Mouse (Mus musculus): ENCODE results near the gene Mum1. TPM values are rescaled to one million over a fixed set of nuclear protein-coding genes. Genes with fewer than 3 reads are reported as not detected.

The Mum1 gene
- total and polyA plus RNA-seq, 2 experiments from 2014 or later, result 42.4 to 45.1 TPM

GRCm38 (mm10) chr10:80285222-80286070 is 59.2 kb downstream of the Mum1 start:
- Histone ChIP-seq H3K27ac (ENCODE audit: low read depth, low read length) (no peak overlapping the region), H3K4me2 (ENCODE audit: low read depth, low read length, poor library complexity, severe bottlenecking) (no peak overlapping the region), H3K27me3 (ENCODE audit: insufficient read depth, low read length) (no peaks in the 10 kb centered on the region), H3K9me3 (ENCODE audit: low read length) (no peaks in the 10 kb centered on the region), H3K4me3 (ENCODE audit: low read depth, low read length) (no peak overlapping the region), H3K36me3 (ENCODE audit: insufficient read depth, low read length) (peaks cover 66% of the 10 kb centered on the region), H3K4me1 (ENCODE audit: insufficient read depth, low read length) (no peaks in the 10 kb centered on the region), H3K9ac (replicated peaks; ENCODE audit: low read length, poor library complexity, severe bottlenecking) (no peak overlapping the region)
- ATAC-seq (ENCODE audit: low FRiP score) (no peak), DNase-seq (ENCODE audit: low spot score) (no peak)
- WGBS, result 67% methylated on average over 9 of the region's 15 CpGs
- no peak for TF ChIP-seq CTCF (IDR thresholded peaks at IDR 0.05)

- TF ChIP-seq CTCF (IDR thresholded peaks at IDR 0.05), result no peak
- no peak for ATAC-seq (ENCODE audit: low FRiP score)
- H3K36me3 ChIP-seq (ENCODE audit: insufficient read depth, low read length), result peaks cover 50% of the 10 kb centered on the region
- H3K4me2 ChIP-seq (ENCODE audit: low read depth, low read length, poor library complexity, severe bottlenecking), result no peak overlapping the region
- H3K4me1 ChIP-seq (ENCODE audit: insufficient read depth, low read length), result no peaks in the 10 kb centered on the region
- H3K9ac ChIP-seq (replicated peaks; ENCODE audit: low read length, poor library complexity, severe bottlenecking), result no peak overlapping the region
- DNase-seq (ENCODE audit: low spot score), result no peak
- no peak overlapping the region for H3K27ac ChIP-seq (ENCODE audit: low read depth, low read length)
- no peaks in the 10 kb centered on the region for H3K27me3 ChIP-seq (ENCODE audit: insufficient read depth, low read length)
- H3K9me3 ChIP-seq (ENCODE audit: low read length), result no peaks in the 10 kb centered on the region
- WGBS, result 93% methylated on average over 12 of the region's 12 CpGs
- H3K4me3 ChIP-seq (ENCODE audit: low read depth, low read length), result no peak overlapping the region
These were observed 61.9 kb downstream of the Mum1 start for GRCm38 (mm10) chr10:80288097-80288496.

GRCm38 (mm10) chr10:80288657-80289056 is 62.4 kb downstream of the Mum1 start:
- 66% methylated on average over 8 of the region's 8 CpGs for whole genome bisulfite sequencing

GRCm38 (mm10) chr10:80292251-80293146 is 66.3 kb downstream of the Mum1 start, which contains the start of gene Rps15:
Gene Rps15, plus strand, starts transcription at chr10:80292453.
- TF ChIP-seq CTCF (IDR thresholded peaks at IDR 0.05), result peak; percentile 75
- under 1% methylated on average over 67 of the region's 72 CpGs for WGBS
- ATAC-seq (ENCODE audit: low FRiP score), result peak; percentile 82

More at GRCm38 (mm10) chr10:80288657-80289056, 62.4 kb downstream of the Mum1 start:
- Histone ChIP-seq H3K4me3 (ENCODE audit: low read depth, low read length) (no peak overlapping the region), H3K9ac (replicated peaks; ENCODE audit: low read length, poor library complexity, severe bottlenecking) (no peak overlapping the region), H3K4me1 (ENCODE audit: insufficient read depth, low read length) (no peaks in the 10 kb centered on the region), H3K36me3 (ENCODE audit: insufficient read depth, low read length) (peaks cover 44% of the 10 kb centered on the region), H3K27ac (ENCODE audit: low read depth, low read length) (no peak overlapping the region), H3K9me3 (ENCODE audit: low read length) (no peaks in the 10 kb centered on the region), H3K27me3 (ENCODE audit: insufficient read depth, low read length) (no peaks in the 10 kb centered on the region), H3K4me2 (ENCODE audit: low read depth, low read length, poor library complexity, severe bottlenecking) (no peak overlapping the region)
- no peak for ATAC-seq (ENCODE audit: low FRiP score)
- peak; percentile 50 for TF ChIP-seq CTCF (IDR thresholded peaks at IDR 0.05)
- DNase-seq (ENCODE audit: low spot score), result no peak

GRCm38 (mm10) chr10:80293325-80293724 is 67.1 kb downstream of the Mum1 start:
- peaks cover 16% of the 10 kb centered on the region for H3K36me3 ChIP-seq (ENCODE audit: insufficient read depth, low read length)
- peak overlapping the region; percentile 79 for H3K4me2 ChIP-seq (ENCODE audit: low read depth, low read length, poor library complexity, severe bottlenecking)
- WGBS, result 22% methylated on average over 14 of the region's 14 CpGs
- H3K27me3 ChIP-seq (ENCODE audit: insufficient read depth, low read length), result no peaks in the 10 kb centered on the region
- peak; percentile 22; the same call in 1 of the 2 replicates for TF ChIP-seq CTCF (IDR thresholded peaks at IDR 0.05)
- peak overlapping the region; percentile 92 for H3K27ac ChIP-seq (ENCODE audit: low read depth, low read length)
- H3K4me1 ChIP-seq (ENCODE audit: insufficient read depth, low read length), result peaks cover 16% of the 10 kb centered on the region
- DNase-seq (ENCODE audit: low spot score) (no peak), ATAC-seq (ENCODE audit: low FRiP score) (no peak)
- no peaks in the 10 kb centered on the region for H3K9me3 ChIP-seq (ENCODE audit: low read length)
- H3K4me3 ChIP-seq (ENCODE audit: low read depth, low read length), result peak overlapping the region; percentile 64
- peak overlapping the region; percentile 79 for H3K9ac ChIP-seq (replicated peaks; ENCODE audit: low read length, poor library complexity, severe bottlenecking)

More at GRCm38 (mm10) chr10:80292251-80293146, 66.3 kb downstream of the Mum1 start, which contains the start of gene Rps15:
- H3K4me2 ChIP-seq (ENCODE audit: low read depth, low read length, poor library complexity, severe bottlenecking), result peak within 1 kb of the TSS; percentile 79
- peak within 1 kb of the TSS; percentile 79 for H3K9ac ChIP-seq (replicated peaks; ENCODE audit: low read length, poor library complexity, severe bottlenecking)
- DNase-seq (ENCODE audit: low spot score), result peak; percentile 98
- peak within 1 kb of the TSS; percentile 92 for H3K27ac ChIP-seq (ENCODE audit: low read depth, low read length)
- no peaks in the 10 kb centered on the region for H3K9me3 ChIP-seq (ENCODE audit: low read length)
- peak within 1 kb of the TSS; percentile 64 for H3K4me3 ChIP-seq (ENCODE audit: low read depth, low read length)
- H3K4me1 ChIP-seq (ENCODE audit: insufficient read depth, low read length), result peaks cover 12% of the 10 kb centered on the region
- peaks cover 21% of the 10 kb centered on the region for H3K36me3 ChIP-seq (ENCODE audit: insufficient read depth, low read length)
- H3K27me3 ChIP-seq (ENCODE audit: insufficient read depth, low read length), result no peaks in the 10 kb centered on the region

Small RNA genes lying within 50 kb of the gene (microRNA-seq; reads per million reads assigned to microRNA genes)
- not detected for gene Mir6911 (ENCODE audit: borderline number of aligned reads)

Other genes starting within 250 kb of the Mum1 start
- 134 and 172 TPM in 2 replicates for gene Tmem259, start 242.1 kb upstream of the Mum1 start, total RNA-seq (2014; rRNA removed)
- gene Tmem259, start 242.1 kb upstream of the Mum1 start, polyA plus RNA-seq (2015; fragmentation: Nextera tagmentation; extraction: Ambion mirVana), result 26.2 and 29.3 TPM in 2 replicates
- gene Cnn2, start 237.8 kb upstream of the Mum1 start, total RNA-seq (2014; rRNA removed), result 14.8 and 19.5 TPM in 2 replicates
- gene Cnn2, start 237.8 kb upstream of the Mum1 start, polyA plus RNA-seq (2015; fragmentation: Nextera tagmentation; extraction: Ambion mirVana), result 12.6 and 12.8 TPM in 2 replicates
- gene Abca7, start 229.9 kb upstream of the Mum1 start, total RNA-seq (2014; rRNA removed), result 9.3 TPM in 2 replicates
- 1.7 and 1.9 TPM in 2 replicates for gene Abca7, start 229.9 kb upstream of the Mum1 start, polyA plus RNA-seq (2015; fragmentation: Nextera tagmentation; extraction: Ambion mirVana)
- gene Arhgap45, start 209.8 kb upstream of the Mum1 start, total RNA-seq (2014; rRNA removed), result 1.7 and 2.4 TPM in 2 replicates
- 1.2 and 1.6 TPM in 2 replicates for gene Arhgap45, start 209.8 kb upstream of the Mum1 start, polyA plus RNA-seq (2015; fragmentation: Nextera tagmentation; extraction: Ambion mirVana)
- gene Polr2e, start 186.6 kb upstream of the Mum1 start, total RNA-seq (2014; rRNA removed), result 66.4 and 76.0 TPM in 2 replicates
- gene Polr2e, start 186.6 kb upstream of the Mum1 start, polyA plus RNA-seq (2015; fragmentation: Nextera tagmentation; extraction: Ambion mirVana), result 126 and 135 TPM in 2 replicates
- gene Gpx4, start 179.3 kb upstream of the Mum1 start, total RNA-seq (2014; rRNA removed), result 350 TPM in 2 replicates
- 635 and 741 TPM in 2 replicates for gene Gpx4, start 179.3 kb upstream of the Mum1 start, polyA plus RNA-seq (2015; fragmentation: Nextera tagmentation; extraction: Ambion mirVana)
- gene Sbno2, start 120.9 kb upstream of the Mum1 start, total RNA-seq (2014; rRNA removed), result 24.3 TPM in 2 replicates
- 7.6 TPM in 2 replicates for gene Sbno2, start 120.9 kb upstream of the Mum1 start, polyA plus RNA-seq (2015; fragmentation: Nextera tagmentation; extraction: Ambion mirVana)
- gene Stk11, start 110.6 kb upstream of the Mum1 start, total RNA-seq (2014; rRNA removed), result 84.0 and 97.3 TPM in 2 replicates
- 12.3 and 12.4 TPM in 2 replicates for gene Stk11, start 110.6 kb upstream of the Mum1 start, polyA plus RNA-seq (2015; fragmentation: Nextera tagmentation; extraction: Ambion mirVana)
- gene Atp5d, start 87.8 kb upstream of the Mum1 start, total RNA-seq (2014; rRNA removed), result 231 and 259 TPM in 2 replicates
- gene Atp5d, start 87.8 kb upstream of the Mum1 start, polyA plus RNA-seq (2015; fragmentation: Nextera tagmentation; extraction: Ambion mirVana), result 607 and 661 TPM in 2 replicates
- 273 and 276 TPM in 2 replicates for gene Cbarp, start 85.6 kb upstream of the Mum1 start, total RNA-seq (2014; rRNA removed)
- 120 and 121 TPM in 2 replicates for gene Cbarp, start 85.6 kb upstream of the Mum1 start, polyA plus RNA-seq (2015; fragmentation: Nextera tagmentation; extraction: Ambion mirVana)
- 114 and 143 TPM in 2 replicates for gene Midn, start 78.2 kb upstream of the Mum1 start, total RNA-seq (2014; rRNA removed)
- 16.3 and 17.2 TPM in 2 replicates for gene Midn, start 78.2 kb upstream of the Mum1 start, polyA plus RNA-seq (2015; fragmentation: Nextera tagmentation; extraction: Ambion mirVana)
- 315 and 337 TPM in 2 replicates for gene Cirbp, start 60.4 kb upstream of the Mum1 start, total RNA-seq (2014; rRNA removed)
- gene Cirbp, start 60.4 kb upstream of the Mum1 start, polyA plus RNA-seq (2015; fragmentation: Nextera tagmentation; extraction: Ambion mirVana), result 760 and 829 TPM in 2 replicates
- 2.3 and 2.8 TPM in 2 replicates for gene 1600002K03Rik, start 53.5 kb upstream of the Mum1 start, total RNA-seq (2014; rRNA removed)
- gene 1600002K03Rik, start 53.5 kb upstream of the Mum1 start, polyA plus RNA-seq (2015; fragmentation: Nextera tagmentation; extraction: Ambion mirVana), result 4.1 and 5.3 TPM in 2 replicates
- 45.1 and 51.1 TPM in 2 replicates for gene Efna2, start 47.0 kb upstream of the Mum1 start, total RNA-seq (2014; rRNA removed)
- gene Efna2, start 47.0 kb upstream of the Mum1 start, polyA plus RNA-seq (2015; fragmentation: Nextera tagmentation; extraction: Ambion mirVana), result 52.1 and 58.4 TPM in 2 replicates
- gene Ndufs7, start 22.7 kb downstream of the Mum1 start, total RNA-seq (2014; rRNA removed), result 193 and 201 TPM in 2 replicates
- 358 and 388 TPM in 2 replicates for gene Ndufs7, start 22.7 kb downstream of the Mum1 start, polyA plus RNA-seq (2015; fragmentation: Nextera tagmentation; extraction: Ambion mirVana)
- gene Gamt, start 34.6 kb downstream of the Mum1 start, total RNA-seq (2014; rRNA removed), result 12.5 and 14.3 TPM in 2 replicates
- gene Gamt, start 34.6 kb downstream of the Mum1 start, polyA plus RNA-seq (2015; fragmentation: Nextera tagmentation; extraction: Ambion mirVana), result 16.8 and 19.6 TPM in 2 replicates
- 107 and 109 TPM in 2 replicates for gene Dazap1, start 35.1 kb downstream of the Mum1 start, total RNA-seq (2014; rRNA removed)
- gene Dazap1, start 35.1 kb downstream of the Mum1 start, polyA plus RNA-seq (2015; fragmentation: Nextera tagmentation; extraction: Ambion mirVana), result 34.2 and 34.5 TPM in 2 replicates
- 971 and 1,162 TPM in 2 replicates for gene Rps15, start 66.0 kb downstream of the Mum1 start, total RNA-seq (2014; rRNA removed)
- 633 and 645 TPM in 2 replicates for gene Rps15, start 66.0 kb downstream of the Mum1 start, polyA plus RNA-seq (2015; fragmentation: Nextera tagmentation; extraction: Ambion mirVana)
- gene Apc2, start 69.5 kb downstream of the Mum1 start, total RNA-seq (2014; rRNA removed), result 370 and 395 TPM in 2 replicates
- 95.3 and 110 TPM in 2 replicates for gene Apc2, start 69.5 kb downstream of the Mum1 start, polyA plus RNA-seq (2015; fragmentation: Nextera tagmentation; extraction: Ambion mirVana)
- 15.6 and 23.1 TPM in 2 replicates for gene 2310011J03Rik, start 94.1 kb downstream of the Mum1 start, total RNA-seq (2014; rRNA removed)
- gene 2310011J03Rik, start 94.1 kb downstream of the Mum1 start, polyA plus RNA-seq (2015; fragmentation: Nextera tagmentation; extraction: Ambion mirVana), result 26.5 and 29.6 TPM in 2 replicates
- gene Pcsk4, start 103.1 kb downstream of the Mum1 start, total RNA-seq (2014; rRNA removed), result 5.2 and 7.5 TPM in 2 replicates
- gene Pcsk4, start 103.1 kb downstream of the Mum1 start, polyA plus RNA-seq (2015; fragmentation: Nextera tagmentation; extraction: Ambion mirVana), result 12.6 and 14.6 TPM in 2 replicates
- 3.8 and 5.3 TPM in 2 replicates for gene Reep6, start 103.5 kb downstream of the Mum1 start, total RNA-seq (2014; rRNA removed)
- 7.0 and 7.8 TPM in 2 replicates for gene Reep6, start 103.5 kb downstream of the Mum1 start, polyA plus RNA-seq (2015; fragmentation: Nextera tagmentation; extraction: Ambion mirVana)
- 0.71 and 0.77 TPM in 2 replicates for gene Adamtsl5, start 122.0 kb downstream of the Mum1 start, total RNA-seq (2014; rRNA removed)
- gene Adamtsl5, start 122.0 kb downstream of the Mum1 start, polyA plus RNA-seq (2015; fragmentation: Nextera tagmentation; extraction: Ambion mirVana), result 0.62 and 0.71 TPM in 2 replicates
- 17.5 and 23.1 TPM in 2 replicates for gene Plk5, start 130.0 kb downstream of the Mum1 start, total RNA-seq (2014; rRNA removed)
- gene Plk5, start 130.0 kb downstream of the Mum1 start, polyA plus RNA-seq (2015; fragmentation: Nextera tagmentation; extraction: Ambion mirVana), result 12.5 and 12.8 TPM in 2 replicates
- 118 and 147 TPM in 2 replicates for gene Mex3d, start 161.2 kb downstream of the Mum1 start, total RNA-seq (2014; rRNA removed)
- 12.5 and 13.9 TPM in 2 replicates for gene Mex3d, start 161.2 kb downstream of the Mum1 start, polyA plus RNA-seq (2015; fragmentation: Nextera tagmentation; extraction: Ambion mirVana)
- gene Mbd3, start 173.1 kb downstream of the Mum1 start, total RNA-seq (2014; rRNA removed), result 30.4 and 47.0 TPM in 2 replicates
- gene Mbd3, start 173.1 kb downstream of the Mum1 start, polyA plus RNA-seq (2015; fragmentation: Nextera tagmentation; extraction: Ambion mirVana), result 154 and 157 TPM in 2 replicates
- gene Uqcr11, start 180.4 kb downstream of the Mum1 start, total RNA-seq (2014; rRNA removed), result 295 and 379 TPM in 2 replicates
- gene Uqcr11, start 180.4 kb downstream of the Mum1 start, polyA plus RNA-seq (2015; fragmentation: Nextera tagmentation; extraction: Ambion mirVana), result 638 and 795 TPM in 2 replicates
- gene Tcf3, start 207.2 kb downstream of the Mum1 start, total RNA-seq (2014; rRNA removed), result 69.6 and 91.1 TPM in 2 replicates
- 24.8 and 25.1 TPM in 2 replicates for gene Tcf3, start 207.2 kb downstream of the Mum1 start, polyA plus RNA-seq (2015; fragmentation: Nextera tagmentation; extraction: Ambion mirVana)